ENCODE assay signal across 10 mouse cellular contexts in genomic region chr2:13409767-13410519, GRCm38 (mm10).
DNase-seq lines count a peak whose midpoint lies in the region; ATAC-seq and TF ChIP-seq lines count a peak whose summit lies in the region.
"Had no signal": no experiment of that assay in that cellular context is flagged by ENCODE, and none has a peak within 500 bp of the region (broad histone marks: within the 10 kb centered on the region; RNA-seq: fewer than 3 reads in every experiment).

No protein-coding gene starts in this region.

- peaks cover 16% of the 10 kb centered on the region for H3K4me1 ChIP-seq in heart, adult 2 months (ENCODE audit: control insufficient read depth, insufficient read depth, low read length)
- 0 out of 2 replicates have a peak, but pooled peaks cover 5% of the 10 kb centered on the region for H3K4me1 ChIP-seq in heart, embryonic 11.5 days (ENCODE audit: control insufficient read depth, insufficient read depth, low read length)
- peaks cover 33% of the 10 kb centered on the region for H3K4me1 ChIP-seq in liver, embryonic 12.5 days

- no peak for ATAC-seq in heart, embryonic 11.5 days (replicated peaks; ENCODE audit: insufficient number of reproducible peaks, low FRiP score, low TSS enrichment)
- ATAC-seq in Patski = peak; percentile 78
- ATAC-seq in liver, embryonic 12.5 days = no peak

- TF ChIP-seq EP300 in heart, adult 2 months (IDR thresholded peaks at IDR 0.05; ENCODE audit: insufficient read depth, low read depth, low read length) = no peak

- WGBS in heart, adult 2 months = 70% methylated on average over 2 of the region's 2 CpGs
- WGBS in heart, embryonic 11.5 days (ENCODE audit: insufficient replicate concordance) = 71% methylated on average over 2 of the region's 2 CpGs
- WGBS in liver, embryonic 12.5 days (ENCODE audit: insufficient replicate concordance) = 59% methylated on average over 2 of the region's 2 CpGs

- POLR2A ChIA-PET in Patski (lab: Charles Lee) = no interaction called here

- no peak overlapping the region for H3K4me3 ChIP-seq in heart, adult 2 months
- no peak overlapping the region for H3K4me3 ChIP-seq in heart, embryonic 11.5 days (ENCODE audit: low read depth, low read length)
- no peak overlapping the region for H3K4me3 ChIP-seq in liver, embryonic 12.5 days
- H3K4me3 ChIP-seq: embryonic facial prominence, embryonic 13.5 days had no signal

- no peak overlapping the region for H3K9ac ChIP-seq in heart, adult 2 months (ENCODE audit: low read depth, low read length)
- H3K9ac ChIP-seq in heart, embryonic 11.5 days (ENCODE audit: low read depth, low read length) = no peak overlapping the region
- H3K9ac ChIP-seq in liver, embryonic 12.5 days = no peak overlapping the region
- H3K9ac ChIP-seq: embryonic facial prominence, embryonic 13.5 days; hindbrain, embryonic 14.5 days had no signal

- peak in 1 of 2 experiments; percentile 37 for DNase-seq in heart, adult 2 months
- DNase-seq in 3T3-L1 (ENCODE audit: low read depth, low spot score) (peak; percentile 97), Patski (ENCODE audit: low read depth, low spot score) (peak; percentile 88)
- peak; percentile 63 for DNase-seq in lung, postnatal 10 days
- no peak for DNase-seq in kidney, postnatal 36 days
- DNase-seq in gastrocnemius, postnatal 10 days = no peak

- no peak for TF ChIP-seq CTCF in heart, adult 2 months (IDR thresholded peaks at IDR 0.05)
- no peak for TF ChIP-seq CTCF in Patski (IDR thresholded peaks at IDR 0.05)

- no peaks in the 10 kb centered on the region for H3K9me3 ChIP-seq in heart, embryonic 11.5 days (replicated peaks; ENCODE audit: control insufficient read depth, low read length)
- H3K9me3 ChIP-seq in liver, embryonic 12.5 days (replicated peaks) = no peaks in the 10 kb centered on the region
- H3K9me3 ChIP-seq: embryonic facial prominence, embryonic 13.5 days had no signal

- CTCF ChIA-PET in Patski (lab: Charles Lee) = interaction anchor here (1.8 kb wide), 1 partner anchor 7 kb away, joined by 4 read pairs; no protein-coding TSS in a partner anchor

- H3K79me2 ChIP-seq in heart, adult 2 months (replicated peaks; ENCODE audit: control insufficient read depth, insufficient read depth, low read length) = no peaks in the 10 kb centered on the region

- in situ Hi-C loops in Patski (cut with MboI; ENCODE audit: low pct_unique_long_range_greater_than_20kb) = loop anchor here (5.0 kb wide), 1 partner anchor 162 kb away; the partner anchor contains the start of gene Vim

- H3K27ac ChIP-seq in heart, adult 2 months = peak overlapping the region; percentile 38
- H3K27ac ChIP-seq in heart, embryonic 11.5 days (ENCODE audit: low read depth, low read length) = no peak overlapping the region
- H3K27ac ChIP-seq in liver, embryonic 12.5 days = no peak overlapping the region
- H3K27ac ChIP-seq: embryonic facial prominence, embryonic 13.5 days; hindbrain, embryonic 14.5 days had no signal

- no peaks in the 10 kb centered on the region for H3K27me3 ChIP-seq in heart, adult 2 months (ENCODE audit: control insufficient read depth, insufficient read depth, low read length)
- no peaks in the 10 kb centered on the region for H3K27me3 ChIP-seq in heart, embryonic 11.5 days (ENCODE audit: control insufficient read depth, insufficient read depth, low read length)
- no peaks in the 10 kb centered on the region for H3K27me3 ChIP-seq in Patski
- H3K27me3 ChIP-seq in liver, embryonic 12.5 days (replicated peaks) = no peaks in the 10 kb centered on the region
- H3K27me3 ChIP-seq: embryonic facial prominence, embryonic 13.5 days had no signal

- no peak overlapping the region for H3K4me2 ChIP-seq in heart, embryonic 11.5 days
- no peak overlapping the region for H3K4me2 ChIP-seq in liver, embryonic 12.5 days
- H3K4me2 ChIP-seq: embryonic facial prominence, embryonic 13.5 days; hindbrain, embryonic 14.5 days had no signal

- TF ChIP-seq POLR2A in heart, adult 2 months (IDR thresholded peaks at IDR 0.05; ENCODE audit: insufficient read depth, low read depth, low read length) = no peak

- peaks cover 15% of the 10 kb centered on the region for H3K36me3 ChIP-seq in heart, adult 2 months (ENCODE audit: control insufficient read depth, insufficient read depth, low read length)
- H3K36me3 ChIP-seq in heart, embryonic 11.5 days (ENCODE audit: control insufficient read depth, insufficient read depth, low read length) = no peaks in the 10 kb centered on the region
- H3K36me3 ChIP-seq in liver, embryonic 12.5 days = no peaks in the 10 kb centered on the region
- H3K36me3 ChIP-seq: embryonic facial prominence, embryonic 13.5 days had no signal

- intact Hi-C loops in heart, adult 2 months (cut with DNase I) = loop anchor here (5.0 kb wide), 1 partner anchor 38 kb away; no protein-coding TSS in a partner anchor

Comparison
In these comparisons a context has a peak if more than half of its experiments do, and no peak if none do; other contexts are left out.
1. DNase-seq: peak in 3T3-L1 (single experiment), Patski (single experiment) and lung, postnatal 10 days (single experiment); none in kidney, postnatal 36 days (0 of 2) and gastrocnemius, postnatal 10 days (single experiment).